Mouse (Mus musculus) testis, adult 2 months (tissue): Measurements from ENCODE around the gene Stat2.

Experiments used
- CTCF ChIP-seq: fragments of 200-500 bp; IDR thresholded peaks from 2 replicates; pipeline ENCODE4 v1.5.1; 2012; ENCODE audit warnings: low read depth, mild to moderate bottlenecking, inconsistent platforms, low read length, moderate library complexity; ENCODE audit not compliant: control insufficient read depth, insufficient read depth, insufficient replicate concordance
- POLR2A ChIP-seq: fragments of 200-500 bp; IDR thresholded peaks from 2 replicates; pipeline ENCODE4 v1.6.1; 2012; ENCODE audit warnings: low read depth, mild to moderate bottlenecking, inconsistent platforms, low read length, moderate library complexity; ENCODE audit not compliant: control insufficient read depth

DNA sequence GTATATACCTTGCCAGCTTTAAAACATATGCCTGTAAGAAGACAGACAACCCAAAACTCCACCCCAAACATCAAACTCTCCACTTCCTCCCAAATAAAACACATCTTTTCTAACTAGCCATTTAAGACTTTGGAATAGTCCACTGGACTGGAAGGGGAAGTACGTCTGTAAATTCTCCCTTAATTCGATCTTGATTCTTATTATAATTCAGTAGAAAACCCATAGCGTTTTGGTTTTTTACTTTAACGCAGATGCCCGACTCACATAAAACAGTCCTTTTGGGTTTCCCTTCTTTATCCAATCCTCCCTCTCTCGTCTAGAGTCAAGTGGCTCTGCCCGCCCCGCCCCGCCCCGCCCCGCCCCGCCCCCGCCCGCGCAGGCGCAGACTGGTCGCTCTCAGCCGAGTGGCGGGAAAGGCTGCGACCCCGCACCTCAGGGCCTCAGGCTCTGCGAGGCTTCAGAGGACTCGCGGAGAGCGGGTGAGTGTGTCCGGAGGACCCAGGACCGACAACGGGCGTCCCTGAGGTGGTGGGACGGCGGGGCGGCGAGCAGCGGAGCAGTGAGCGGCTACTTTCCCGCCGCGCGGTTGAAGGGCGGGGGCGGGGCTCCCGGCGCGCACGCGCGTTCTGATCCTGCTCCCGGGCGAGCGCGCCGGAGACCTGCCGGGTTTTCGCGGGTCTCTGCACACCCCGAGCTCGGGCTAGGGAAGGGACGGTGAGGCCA, 38.5 kb upstream of the Stat2 start, which contains the start of gene Timeless:
- TF ChIP-seq CTCF (no peak), POLR2A (peak; percentile 57)
